Mouse (Mus musculus) layer of hippocampus, postnatal 10 days (tissue): ENCODE data around the gene A730061H03Rik. TPM values are rescaled to one million over a fixed set of nuclear protein-coding genes. Genes with fewer than 3 reads are reported as not detected.

ENCODE experiments used
- total RNA-seq, 2 experiments: library from RNA; stranded (reverse); gene quantifications; 2 replicates each; pipeline ENCODE4 v1.2.3; 2021

A730061H03Rik gene
- total RNA-seq, 2 experiments from 2014 or later, result 1.2 TPM; not detected in 1

Other genes with a start within 250 kb of the A730061H03Rik start
- gene Dhrs4, start 81.6 kb downstream of the A730061H03Rik start, total RNA-seq, result 10 to 100 TPM; 16.5 to 17.7 TPM
- gene Carmil3, start 69.8 kb downstream of the A730061H03Rik start, total RNA-seq, result 100 to 1,000 TPM; 106 to 144 TPM
- gene Cpne6, start 50.0 kb downstream of the A730061H03Rik start, total RNA-seq, result 100 to 1,000 TPM; 306 to 335 TPM
- under 1 TPM; 0.34 to 0.76 TPM for gene Nrl, start 35.4 kb downstream of the A730061H03Rik start, total RNA-seq
- gene Pck2, start 20.1 kb downstream of the A730061H03Rik start, total RNA-seq, result 10 to 100 TPM; 20.4 to 21.4 TPM
- gene Dcaf11, start 400 bp downstream of the A730061H03Rik start, total RNA-seq, result 10 to 100 TPM; 61.3 to 66.7 TPM
- gene Fitm1, start 15.2 kb upstream of the A730061H03Rik start, total RNA-seq, result not detected
- gene Psme1, start 17.7 kb upstream of the A730061H03Rik start, total RNA-seq, result 10 to 100 TPM; 87.3 to 91.8 TPM
- 10 to 100 TPM; 50.2 to 54.6 TPM for gene Emc9, start 24.9 kb upstream of the A730061H03Rik start, total RNA-seq
- gene Psme2, start 30.7 kb upstream of the A730061H03Rik start, total RNA-seq, result 10 to 100 TPM; 54.0 to 62.7 TPM
- gene Rnf31, start 31.3 kb upstream of the A730061H03Rik start, total RNA-seq, result 10 to 100 TPM; 35.6 to 37.2 TPM
- 10 to 100 TPM; 11.1 to 13.0 TPM for gene Irf9, start 43.2 kb upstream of the A730061H03Rik start, total RNA-seq
- gene Rec8, start 57.6 kb upstream of the A730061H03Rik start, total RNA-seq, result 1 to 10 TPM; 1.4 to 2.3 TPM
- 100 to 1,000 TPM; 131 to 145 TPM for gene Ipo4, start 75.6 kb upstream of the A730061H03Rik start, total RNA-seq
- gene Gm49378, start 77.5 kb upstream of the A730061H03Rik start, total RNA-seq, result 1 to 10 TPM; 3.0 to 6.1 TPM
- gene Tm9sf1, start 83.4 kb upstream of the A730061H03Rik start, total RNA-seq, result 10 to 100 TPM; 42.0 to 55.9 TPM
- gene Tssk4, start 89.8 kb upstream of the A730061H03Rik start, total RNA-seq, result 1 to 10 TPM; 1.3 to 1.5 TPM
- gene Mdp1, start 100.1 kb upstream of the A730061H03Rik start, total RNA-seq, result 10 to 100 TPM; 47.8 to 50.0 TPM
- gene Gmpr2, start 111.5 kb upstream of the A730061H03Rik start, total RNA-seq, result 10 to 100 TPM; 29.1 TPM
- 100 to 1,000 TPM; 320 to 339 TPM for gene Nedd8, start 111.7 kb upstream of the A730061H03Rik start, total RNA-seq
- 10 to 100 TPM; 18.4 to 23.9 TPM for gene Tinf2, start 121.4 kb upstream of the A730061H03Rik start, total RNA-seq
- under 1 TPM; 0.16 to 0.18 TPM for gene Tgm1, start 153.5 kb upstream of the A730061H03Rik start, total RNA-seq
- 10 to 100 TPM; 42.0 to 54.1 TPM for gene Rabggta, start 161.9 kb upstream of the A730061H03Rik start, total RNA-seq
- 100 to 1,000 TPM; 103 to 110 TPM for gene Dhrs1, start 185.3 kb upstream of the A730061H03Rik start, total RNA-seq
- gene Nop9, start 185.3 kb upstream of the A730061H03Rik start, total RNA-seq, result 10 to 100 TPM; 16.4 to 17.1 TPM
- gene Cideb, start 198.1 kb upstream of the A730061H03Rik start, total RNA-seq, result under 1 TPM; 0.47 to 0.89 TPM
- under 1 TPM; 0.45 to 0.64 TPM for gene Ltb4r2, start 201.0 kb upstream of the A730061H03Rik start, total RNA-seq
- gene Ltb4r1, start 205.6 kb upstream of the A730061H03Rik start, total RNA-seq, result under 1 TPM; 0.62 to 0.69 TPM
- 1 to 10 TPM; 6.7 to 9.0 TPM for gene Adcy4, start 223.7 kb upstream of the A730061H03Rik start, total RNA-seq
- 1 to 10 TPM in 1 of 2 experiments, under 1 TPM in 1; 0.78 to 2.2 TPM for gene Ripk3, start 228.5 kb upstream of the A730061H03Rik start, total RNA-seq